Mouse (Mus musculus) Patski (cell line): ENCODE measurements at regions not wholly inside any gene's neighbourhood (a gene's known extent, or its start where the extent isn't known, plus 50 kb on each side); places are given as distances from the start of the nearest gene placed in this dataset.

Experiments used
- ATAC-seq: fragments of 100-300 bp; one replicate; pipeline ENCODE4 v1.8.0; 2021
- CTCF ChIA-PET: fragments of 350-600 bp; sonication (Branson Sonifier 250); formaldehyde crosslinking; loops from one replicate; lab custom pipeline; 2022; ENCODE audit warnings: inconsistent platforms; lab: Charles Lee
- POLR2A ChIA-PET: fragments of 350-600 bp; sonication (Branson Sonifier 250); formaldehyde crosslinking; loops from one replicate; lab custom pipeline; 2022; ENCODE audit warnings: antibody characterized with exemption, inconsistent platforms; lab: Charles Lee
- DNase-seq: peaks from one replicate; pipeline ENCODE4 v3.0.0-alpha.2; 2011; ENCODE audit warnings: low read depth, low spot score
- H3K27me3 ChIP-seq: fragments of 371-371 bp; one replicate; pipeline ENCODE4 v1.5.1; 2021
- CTCF ChIP-seq: fragments of 100-300 bp; IDR thresholded peaks from one replicate; pipeline ENCODE4 v1.5.1; 2021
- in situ Hi-C: fragments of 300-500 bp; cut with MboI; formaldehyde crosslinking; loops from 3 replicates; pipeline ENCODE4 v1.11.1; 2018; ENCODE audit warnings: low pct_unique_long_range_greater_than_20kb, mixed read lengths

DNA sequence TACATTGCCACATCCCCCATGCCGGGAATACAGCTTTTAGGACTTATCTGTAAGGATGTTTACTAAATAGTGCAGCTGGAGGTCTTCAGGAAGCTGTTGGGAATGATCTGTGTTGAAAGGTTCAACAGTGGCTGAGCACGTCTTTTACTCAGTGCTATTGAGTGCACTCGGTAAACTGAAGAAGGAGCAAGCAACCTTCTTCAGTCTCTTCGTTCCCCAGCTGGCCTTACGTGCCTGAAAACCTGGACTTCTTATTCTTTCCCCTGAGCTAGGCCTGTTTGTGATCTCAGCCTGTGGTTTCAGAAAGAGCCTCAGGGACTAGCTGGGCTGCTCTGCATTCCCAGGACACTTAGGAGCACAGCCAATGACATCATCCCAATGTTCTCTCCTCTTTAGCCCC is 51.2 kb upstream of the Rhox5 start:
- ATAC-seq (no peak), DNase-seq (no peak)
- H3K27me3 ChIP-seq = no peaks in the 10 kb centered on the region
- ChIA-PET CTCF (interaction anchor here (1.1 kb wide), 1 partner anchor 51 kb away, joined by 3 read pairs; the partner anchor contains the start of gene Rhox5), POLR2A (interaction anchor here (1.3 kb wide), 1 partner anchor 51 kb away, joined by 3 read pairs; the partner anchor contains the start of gene Rhox5)
- in situ Hi-C loops = no loop called here
- TF ChIP-seq CTCF = no peak

DNA sequence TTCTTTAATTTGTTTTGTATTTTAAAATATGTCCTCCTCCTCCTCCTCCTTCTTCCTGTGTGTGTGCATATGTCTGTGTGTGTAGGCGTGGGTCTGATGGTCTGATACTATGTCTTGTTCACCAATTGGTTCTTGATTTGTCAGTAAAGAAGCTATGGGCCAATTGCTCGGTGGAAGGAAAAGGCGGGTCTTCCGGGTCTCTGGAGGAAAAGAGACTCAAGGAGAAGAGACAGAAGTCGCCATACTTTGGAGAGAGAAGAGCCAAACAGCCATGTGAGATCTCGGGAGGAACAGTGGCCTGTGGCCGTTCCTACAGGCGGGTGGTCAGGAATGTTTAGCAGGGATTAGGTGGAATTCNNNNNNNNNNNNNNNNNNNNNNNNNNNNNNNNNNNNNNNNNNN is 50.3 kb upstream of the Rhox5 start:
- CTCF ChIA-PET = no interaction called here
- no peak for TF ChIP-seq CTCF
- POLR2A ChIA-PET = interaction anchor here (1.3 kb wide), 1 partner anchor 50 kb away, joined by 3 read pairs; the partner anchor contains the start of gene Rhox5
- H3K27me3 ChIP-seq = no peaks in the 10 kb centered on the region
- no peak for DNase-seq
- in situ Hi-C loops = no loop called here
- no peak for ATAC-seq
